Mouse (Mus musculus) frontal cortex, postnatal 10 days (tissue): Measurements from ENCODE around the gene Palld.

ENCODE experiments used
- DNase-seq, 2 experiments: peaks; one replicate each; pipeline ENCODE4 v3.0.0; 2022; ENCODE audit warnings: low spot score in 2 of 2, mixed read lengths in 1 of 2

Gene Palld

GRCm38 (mm10) chr8:61557036-61557435 is 345.5 kb downstream of the Palld start:
- no peak for DNase-seq

GRCm38 (mm10) chr8:61556219-61556618 is 346.3 kb downstream of the Palld start:
- no peak for DNase-seq

GRCm38 (mm10) chr8:61555343-61555742 is 347.1 kb downstream of the Palld start:
- no peak for DNase-seq

- DNase-seq, result no peak
These were observed 349.6 kb downstream of the Palld start for GRCm38 (mm10) chr8:61552755-61553402.

- DNase-seq, result no peak
These were observed 350.3 kb downstream of the Palld start for GRCm38 (mm10) chr8:61552221-61552620.

GRCm38 (mm10) chr8:61550006-61550748 is 352.3 kb downstream of the Palld start:
- DNase-seq, result no peak

GRCm38 (mm10) chr8:61549585-61549984 is 352.9 kb downstream of the Palld start:
- no peak for DNase-seq

- DNase-seq, result peak; percentile 56 to 79
These were observed 362.5 kb downstream of the Palld start for GRCm38 (mm10) chr8:61539828-61540500.

- DNase-seq, result no peak
These were observed 365.0 kb downstream of the Palld start for GRCm38 (mm10) chr8:61537471-61537870.

- DNase-seq, result no peak
These were observed 367.0 kb downstream of the Palld start for GRCm38 (mm10) chr8:61535472-61535871.

- DNase-seq, result no peak
These were observed 369.0 kb downstream of the Palld start for GRCm38 (mm10) chr8:61533356-61533926.

GRCm38 (mm10) chr8:61532831-61533230 is 369.7 kb downstream of the Palld start:
- DNase-seq, result no peak

- DNase-seq, result no peak
These were observed 370.3 kb downstream of the Palld start for GRCm38 (mm10) chr8:61531944-61532795.

GRCm38 (mm10) chr8:61528642-61529041 is 373.8 kb downstream of the Palld start:
- no peak for DNase-seq

- no peak for DNase-seq
These were observed 374.3 kb downstream of the Palld start for GRCm38 (mm10) chr8:61528197-61528596.

- DNase-seq, result no peak
These were observed 375.5 kb downstream of the Palld start for GRCm38 (mm10) chr8:61527037-61527436.

- peak in 1 of 2 experiments; percentile 38 for DNase-seq
These were observed 380.4 kb downstream of the Palld start for GRCm38 (mm10) chr8:61522132-61522531.

- no peak for DNase-seq
These were observed 384.8 kb downstream of the Palld start for GRCm38 (mm10) chr8:61517502-61518185.

GRCm38 (mm10) chr8:61516745-61517501 is 385.6 kb downstream of the Palld start:
- no peak for DNase-seq
